Mouse (Mus musculus) v-Abl transformed pro-B cells (cell line): ENCODE results near the gene Psapl1.
"Not testable (repeated sequence)": the region's sequence is repeated elsewhere in the genome, so short reads cannot be mapped to it uniquely, and the experiment has no call there.

Experiments used
- in situ Hi-C, 2 experiments: fragments of 400-800 bp; cut with MboI; formaldehyde crosslinking; loops; one replicate each; pipeline ENCODE4 v1.15.1; 2025; ENCODE audit not compliant: unreplicated experiment in 2 of 2

Gene Psapl1

GRCm38 (mm10) chr5:36202781-36203180 is 1.0 kb upstream of the Psapl1 start:
- in situ Hi-C loops: no loop called here

- in situ Hi-C loops: no loop called here
Measured at GRCm38 (mm10) chr5:36203421-36203820, 400 bp upstream of the Psapl1 start.

GRCm38 (mm10) chr5:36205397-36205796 is 1.6 kb downstream of the Psapl1 start:
- in situ Hi-C loops: loop anchor here in 1 of 2 experiments (5.0 kb wide), 1 partner anchor 48 kb away; no protein-coding TSS in a partner anchor

DNA sequence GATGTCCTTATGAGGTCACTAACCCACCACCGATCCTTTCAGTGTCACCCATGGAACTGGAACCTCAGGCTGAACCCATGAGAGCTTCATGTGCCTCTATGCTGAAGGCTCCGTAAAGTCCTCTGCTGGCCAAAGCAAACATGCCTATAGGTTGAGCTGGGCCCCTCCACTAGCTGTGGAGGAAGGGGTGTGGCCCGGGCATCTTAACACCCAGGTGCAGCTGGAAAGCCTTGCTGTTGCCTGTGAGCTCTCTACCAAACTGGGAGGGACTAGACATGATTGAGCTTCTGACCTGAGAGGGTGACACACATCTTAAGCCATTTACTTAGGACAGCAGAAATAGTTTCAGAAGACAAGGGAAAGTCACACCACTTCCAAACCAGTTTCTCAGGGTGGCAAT is 5.0 kb downstream of the Psapl1 start:
- in situ Hi-C loops: loop anchor here in 1 of 2 experiments (5.0 kb wide), 1 partner anchor 52 kb away; no protein-coding TSS in a partner anchor

DNA sequence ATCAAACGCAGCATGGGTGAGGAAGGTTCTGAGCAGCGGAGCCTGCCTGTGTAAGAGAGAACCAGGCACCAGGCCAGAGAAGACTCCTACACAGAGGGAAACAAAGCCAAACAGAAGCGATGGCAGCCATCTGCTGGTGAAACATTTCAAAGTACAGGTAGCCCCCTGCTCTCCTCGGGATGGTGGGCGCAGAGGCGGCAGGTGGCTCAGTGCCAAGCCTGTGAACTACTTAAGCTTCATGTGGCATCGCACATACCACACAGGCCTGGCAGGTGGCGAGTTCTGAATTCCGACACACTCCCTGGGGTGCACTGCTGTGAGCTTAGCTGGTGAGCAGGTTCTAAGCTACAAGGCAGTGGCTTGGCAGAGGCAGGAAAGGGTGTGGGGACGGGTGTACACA is 9.5 kb downstream of the Psapl1 start:
- in situ Hi-C loops: no loop called here

DNA sequence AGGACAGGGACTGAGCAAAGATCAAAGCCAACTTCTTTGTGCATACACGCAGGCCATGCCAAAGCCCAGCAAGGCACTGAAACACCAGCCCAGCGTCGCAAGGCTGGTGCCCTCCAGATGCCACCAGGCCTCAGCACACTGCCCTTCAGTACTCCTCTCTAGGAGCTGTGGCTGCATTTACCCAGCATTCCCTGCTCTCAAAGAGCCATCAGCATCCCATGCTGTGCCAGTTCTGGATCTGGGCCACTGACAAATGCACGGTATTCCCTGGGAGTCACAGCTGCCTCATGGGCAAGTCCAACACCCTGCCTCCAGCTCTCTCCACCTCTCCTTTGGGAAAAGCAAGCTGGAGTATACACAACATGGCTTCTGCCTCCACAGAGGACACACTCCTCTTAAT is 16.3 kb downstream of the Psapl1 start:
- in situ Hi-C loops: loop anchor here (5.0 kb wide), 4 partner anchors 73 to 188 kb away; partner anchors contain the start of gene Sorcs2 (in 1 of the 2)

- in situ Hi-C loops: loop anchor here (5.0 kb wide), 4 partner anchors 73 to 188 kb away; partner anchors contain the start of gene Sorcs2 (in 1 of the 2)
Measured at GRCm38 (mm10) chr5:36220626-36221025, 16.8 kb downstream of the Psapl1 start.

GRCm38 (mm10) chr5:36223787-36224186 is 20.0 kb downstream of the Psapl1 start:
- in situ Hi-C loops: loop anchor here (5.0 kb wide), 4 partner anchors 76 to 191 kb away; partner anchors contain the start of gene Sorcs2 (in 1 of the 2)

DNA sequence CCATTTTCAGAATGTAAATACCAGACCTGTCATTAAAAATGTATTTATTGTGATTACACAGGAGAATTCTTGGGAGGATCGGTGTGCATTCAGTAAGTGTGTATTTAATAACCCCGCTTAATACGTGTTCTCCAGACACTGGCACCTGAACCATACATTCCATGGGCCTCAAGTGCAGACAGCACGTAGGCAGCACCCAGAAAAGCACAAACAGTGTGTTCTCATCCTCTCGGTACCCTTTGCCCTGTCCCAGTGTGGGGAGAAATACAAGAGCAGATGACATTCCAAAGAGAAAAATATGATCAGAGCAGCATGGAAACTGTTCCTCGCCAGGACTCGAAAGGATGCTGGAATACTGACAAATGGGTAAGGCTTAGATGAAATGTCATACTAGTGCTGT is 22.0 kb downstream of the Psapl1 start:
- in situ Hi-C loops: no loop called here

DNA sequence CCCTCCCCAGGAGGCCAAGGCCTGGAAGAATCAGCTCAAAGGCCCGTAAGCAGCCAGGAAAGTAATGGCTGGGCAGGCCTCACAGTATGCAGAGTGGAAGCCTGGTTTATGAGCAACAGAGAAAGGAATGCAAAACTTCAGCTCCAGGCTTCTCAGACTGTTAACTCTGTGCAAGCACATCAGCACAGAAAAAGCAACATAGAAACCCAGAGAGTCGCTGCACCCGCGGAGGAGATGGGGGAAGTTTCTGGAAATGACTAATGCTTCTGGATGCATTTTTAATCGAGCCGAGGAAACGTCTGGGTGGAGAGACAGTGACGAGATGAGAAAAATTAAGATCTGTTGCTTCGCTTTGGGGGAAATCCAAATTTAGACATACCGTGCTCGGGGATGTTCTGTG is 22.5 kb downstream of the Psapl1 start:
- in situ Hi-C loops: no loop called here

GRCm38 (mm10) chr5:36228405-36229370 is 24.9 kb downstream of the Psapl1 start:
- in situ Hi-C loops: no loop called here

- in situ Hi-C loops: no loop called here
Measured at GRCm38 (mm10) chr5:36230301-36230780, 26.5 kb downstream of the Psapl1 start.

DNA sequence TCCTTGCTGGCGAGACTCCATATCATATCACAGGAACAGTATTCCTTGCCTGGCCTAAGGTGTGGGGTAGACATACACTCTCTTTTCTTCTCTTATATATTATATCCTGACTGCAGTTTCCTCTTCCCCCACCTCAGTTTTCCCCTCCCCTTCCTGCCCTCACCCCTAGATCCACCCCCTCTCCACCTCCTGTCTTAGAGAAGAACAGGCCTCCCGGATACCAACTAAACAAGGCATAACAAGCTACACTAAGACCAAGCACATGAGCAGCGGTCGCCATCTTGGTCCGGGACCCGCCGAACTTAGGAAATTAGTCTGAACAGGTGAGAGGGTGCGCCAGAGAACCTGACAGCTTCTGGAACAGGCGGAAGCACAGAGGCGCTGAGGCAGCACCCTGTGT is 33.7 kb downstream of the Psapl1 start:
- in situ Hi-C loops: not testable (repeated sequence)

DNA sequence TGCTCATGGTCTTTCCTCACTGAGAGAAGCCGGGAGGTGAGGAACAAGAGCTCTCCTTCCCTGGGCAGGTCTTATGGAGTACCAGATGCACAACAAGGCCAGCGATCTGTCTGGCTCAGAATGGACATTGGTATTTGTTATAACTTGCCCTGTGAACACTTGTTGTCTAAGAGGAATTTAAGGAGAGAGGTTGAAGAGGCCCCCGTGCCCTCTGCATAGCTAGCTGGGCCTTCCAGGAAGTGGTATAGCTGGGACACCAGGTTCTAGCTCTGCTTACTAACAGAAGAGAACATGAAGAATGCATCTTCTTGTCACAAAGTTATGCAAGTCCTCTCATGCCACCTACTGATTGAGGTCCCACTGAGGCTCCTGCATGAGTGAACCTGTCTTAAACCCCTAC is 44.2 kb downstream of the Psapl1 start:
- in situ Hi-C loops: no loop called here

DNA sequence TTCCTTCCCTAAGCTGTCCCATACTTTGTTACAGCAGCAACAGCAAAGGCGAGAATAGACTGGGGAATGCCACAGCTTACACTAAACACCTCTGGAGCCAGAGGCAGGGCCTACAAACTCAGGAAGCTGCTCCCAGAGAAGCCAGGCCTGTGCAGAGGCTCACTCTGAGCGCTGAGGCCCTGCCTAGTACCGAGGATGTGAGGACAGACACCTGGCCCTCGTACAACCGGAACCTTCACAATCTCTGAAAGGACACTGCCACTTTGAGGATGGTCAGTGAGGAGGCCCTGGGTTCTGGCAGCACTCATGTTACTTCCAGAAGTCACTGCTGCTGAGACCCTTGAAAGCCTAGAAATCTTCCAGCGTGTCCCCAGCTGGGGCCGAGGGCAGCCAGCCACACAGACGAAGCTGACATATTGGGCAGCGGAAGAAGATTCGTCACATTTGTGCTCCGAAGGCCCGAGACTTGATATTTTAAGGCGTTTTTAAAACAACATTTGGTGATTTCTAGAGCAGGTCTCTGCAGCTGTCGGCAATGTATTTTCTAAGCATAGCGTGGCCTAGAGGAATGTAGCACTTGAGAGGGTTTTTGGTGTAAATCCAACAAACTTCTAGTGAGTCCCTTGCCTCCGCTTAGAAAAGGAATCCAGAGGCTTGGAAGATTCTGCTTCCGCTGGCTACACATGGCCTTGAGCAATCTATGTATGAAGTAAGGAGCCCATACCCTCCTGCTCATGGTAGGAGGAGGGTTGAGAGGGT is 49.1 kb downstream of the Psapl1 start:
- in situ Hi-C loops: loop anchor here in 1 of 2 experiments (25.0 kb wide), 1 partner anchor 741 kb away; no protein-coding TSS in a partner anchor

DNA sequence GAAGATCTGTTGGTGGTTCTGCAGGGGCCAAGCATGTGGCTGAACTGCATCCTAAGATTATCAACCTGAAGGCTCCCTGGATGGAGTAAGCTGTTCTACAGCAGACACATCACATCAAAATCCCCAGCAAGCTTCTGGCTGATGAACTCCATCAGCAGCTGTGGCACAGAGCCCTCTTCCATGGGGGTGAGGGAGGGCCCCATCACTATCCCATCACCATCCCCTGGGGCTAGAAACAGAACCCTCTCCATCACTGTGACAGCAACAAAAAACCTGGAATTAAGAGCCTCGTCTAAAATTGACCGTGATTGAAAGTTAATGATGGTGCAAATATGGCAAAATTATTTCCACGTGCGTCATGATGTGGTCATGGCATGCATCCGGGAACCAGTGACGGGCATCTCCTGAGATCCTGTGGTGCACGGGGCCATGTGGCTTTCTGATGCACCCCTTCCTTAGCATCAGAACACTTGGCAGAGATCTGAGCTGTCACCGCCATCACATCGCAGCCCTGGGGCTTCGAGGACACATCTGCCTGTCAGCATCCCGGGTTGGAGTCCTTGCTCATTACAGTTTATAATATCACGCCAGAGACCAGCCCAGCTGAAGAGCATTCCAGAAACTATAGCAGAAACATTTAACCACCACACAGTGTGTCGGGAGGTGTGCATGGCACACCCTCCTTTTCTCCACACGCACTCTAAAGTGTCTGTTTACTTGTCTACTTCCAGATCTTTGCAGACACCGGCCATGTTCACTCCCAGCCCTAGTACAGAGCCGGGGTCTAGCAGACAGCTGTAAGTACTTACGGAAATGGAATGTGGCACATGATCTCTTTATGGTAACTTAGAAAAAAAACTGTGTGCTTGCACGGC is 51.1 kb downstream of the Psapl1 start:
- in situ Hi-C loops: loop anchor here in 1 of 2 experiments (25.0 kb wide), 1 partner anchor 743 kb away; no protein-coding TSS in a partner anchor
